Mouse (Mus musculus) midbrain, embryonic 14.5 days (tissue): ENCODE results near the gene Cul9. TPM values are rescaled to one million over a fixed set of nuclear protein-coding genes. Genes with fewer than 3 reads are reported as not detected.

Source experiments
- microRNA-seq: library from miRNA; unstranded; fragments of <30 nt; microRNA quantifications from one replicate; pipeline ENCODE4, GENCODE M21; 2016
- polyA plus RNA-seq: library from polyadenylated mRNA; unstranded; fragments of >200 nt; fragmentation: Nextera tagmentation; extraction: Ambion mirVana; gene quantifications from 2 replicates; pipeline ENCODE4 v1.2.1, GENCODE M21; 2014

Cul9 gene
- polyA plus RNA-seq, 1 experiment from 2014 or later = 13.6 TPM

Small RNA genes within 50 kb of the gene (microRNA-seq; reads per million reads assigned to microRNA genes)
- 0.44 reads per million for gene Mir6976

Other genes starting within 250 kb of the Cul9 start
- 13.7 and 22.2 TPM in 2 replicates for gene Dlk2, start 249.0 kb downstream of the Cul9 start, polyA plus RNA-seq
- gene Abcc10, start 218.0 kb downstream of the Cul9 start, polyA plus RNA-seq = 8.5 and 9.6 TPM in 2 replicates
- 26.2 and 28.0 TPM in 2 replicates for gene Zfp318, start 162.7 kb downstream of the Cul9 start, polyA plus RNA-seq
- gene Crip3, start 117.5 kb downstream of the Cul9 start, polyA plus RNA-seq = 1.00 and 4.2 TPM in 2 replicates
- not detected in 2 replicates for gene Slc22a7, start 107.9 kb downstream of the Cul9 start, polyA plus RNA-seq
- gene Ttbk1, start 58.7 kb downstream of the Cul9 start, polyA plus RNA-seq = 6.1 and 6.2 TPM in 2 replicates
- 17.2 and 20.4 TPM in 2 replicates for gene Dnph1, start 49.7 kb downstream of the Cul9 start, polyA plus RNA-seq
- gene Srf, start 9.8 kb upstream of the Cul9 start, polyA plus RNA-seq = 4.2 and 5.9 TPM in 2 replicates
- 19.6 and 20.0 TPM in 2 replicates for gene Ptk7, start 83.1 kb upstream of the Cul9 start, polyA plus RNA-seq
- gene Klc4, start 99.6 kb upstream of the Cul9 start, polyA plus RNA-seq = 32.8 and 33.4 TPM in 2 replicates
- 73.2 and 78.0 TPM in 2 replicates for gene Mrpl2, start 99.8 kb upstream of the Cul9 start, polyA plus RNA-seq
- 32.3 and 32.9 TPM in 2 replicates for gene Cul7, start 103.9 kb upstream of the Cul9 start, polyA plus RNA-seq
- gene Rrp36, start 128.0 kb upstream of the Cul9 start, polyA plus RNA-seq = 35.3 and 40.5 TPM in 2 replicates
- 240 and 297 TPM in 2 replicates for gene Mea1, start 132.4 kb upstream of the Cul9 start, polyA plus RNA-seq
- 141 and 150 TPM in 2 replicates for gene Klhdc3, start 134.5 kb upstream of the Cul9 start, polyA plus RNA-seq
- 68.3 and 81.4 TPM in 2 replicates for gene Ppp2r5d, start 158.7 kb upstream of the Cul9 start, polyA plus RNA-seq
- 20.2 and 24.5 TPM in 2 replicates for gene Pex6, start 165.1 kb upstream of the Cul9 start, polyA plus RNA-seq
- 0.71 and 0.85 TPM in 2 replicates for gene Gnmt, start 182.8 kb upstream of the Cul9 start, polyA plus RNA-seq
- gene Cnpy3, start 205.8 kb upstream of the Cul9 start, polyA plus RNA-seq = 57.3 and 59.5 TPM in 2 replicates
- 0.22 TPM in 1 of 2 replicates, not detected in the other for gene Ptcra, start 217.3 kb upstream of the Cul9 start, polyA plus RNA-seq
- 56.7 and 64.7 TPM in 2 replicates for gene 2310039H08Rik, start 226.2 kb upstream of the Cul9 start, polyA plus RNA-seq
- gene Rpl7l1, start 236.3 kb upstream of the Cul9 start, polyA plus RNA-seq = 74.3 and 96.8 TPM in 2 replicates